Mouse (Mus musculus): Measurements from ENCODE around the gene Sdk1.

DNA sequence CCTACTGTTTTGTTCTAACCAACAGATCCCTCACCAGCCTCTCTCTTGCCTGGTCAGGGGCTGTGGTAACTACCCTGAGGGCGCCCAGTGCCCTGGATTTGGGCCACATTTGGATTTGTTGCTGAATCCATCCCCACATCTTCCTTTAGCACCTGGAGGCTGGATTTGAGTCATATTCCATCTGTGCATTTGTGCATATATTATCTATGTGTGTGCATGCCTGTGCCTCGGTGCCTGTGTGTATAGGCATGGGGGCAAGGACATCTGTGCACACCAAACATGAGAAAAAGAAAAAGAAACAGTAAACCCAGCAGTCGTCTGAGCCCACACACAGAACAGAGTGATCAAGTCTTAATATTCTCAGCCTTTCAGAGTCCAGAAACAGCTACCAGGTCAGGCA lies 752.9 kb downstream of the Sdk1 start:
- TF ChIP-seq CTCF (IDR thresholded peaks at IDR 0.05; ENCODE audit: low read depth, low read length) (no peak), POLR2A (IDR thresholded peaks at IDR 0.05; ENCODE audit: borderline replicate concordance, low read depth, low read length) (no peak)

Data from bone marrow macrophage, adult 2 months (primary cell).